Comparison of ENCODE assay signal across 13 mouse cellular contexts in the genomic region with DNA sequence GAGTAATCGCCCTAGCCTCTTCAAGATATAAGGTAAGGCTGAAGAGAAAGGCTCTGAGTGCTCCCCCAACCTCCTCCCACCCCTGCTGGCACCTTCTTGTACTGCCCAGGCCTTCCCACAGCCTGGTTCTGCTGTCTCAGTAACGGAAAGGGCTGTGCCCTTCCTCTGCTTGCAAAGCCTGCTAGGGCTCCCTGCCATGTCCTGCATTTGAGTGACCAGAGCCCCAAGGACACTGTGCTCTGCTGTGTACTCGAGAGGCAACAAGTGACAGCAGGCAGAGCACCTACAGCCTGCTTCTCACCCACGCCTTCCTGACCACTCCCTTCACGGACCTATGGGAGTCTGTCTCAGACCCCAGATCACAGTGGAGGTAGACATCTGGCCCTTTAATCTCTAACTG. TPM values are rescaled to one million over a fixed set of nuclear protein-coding genes. Genes with fewer than 3 reads are reported as not detected.
DNase-seq lines count a peak whose midpoint lies in the region; ATAC-seq lines count a peak whose summit lies in the region.
"Had no signal": no experiment of that assay in that cellular context is flagged by ENCODE, and none has a peak within 500 bp of the region (broad histone marks: within the 10 kb centered on the region; RNA-seq: fewer than 3 reads in every experiment).

No protein-coding gene starts in this region.

- no peak overlapping the region for H3K9ac ChIP-seq in hindbrain, embryonic 13.5 days
- H3K9ac ChIP-seq in hindbrain, embryonic 11.5 days (ENCODE audit: low read depth, low read length), result no peak overlapping the region
- no peak overlapping the region; the same call in 1 of the 2 replicates for H3K9ac ChIP-seq in heart, embryonic 16.5 days (ENCODE audit: low read length)
- H3K9ac ChIP-seq: lung, embryonic 15.5 days had no signal

- no peak for ATAC-seq in hindbrain, embryonic 13.5 days (ENCODE audit: low FRiP score)
- ATAC-seq in hindbrain, embryonic 11.5 days (ENCODE audit: low FRiP score), result no peak
- no peak for ATAC-seq in heart, embryonic 16.5 days (replicated peaks; ENCODE audit: extremely low read depth, insufficient read depth, low FRiP score)
- no peak for ATAC-seq in activated CD4-positive, CD25-positive, alpha-beta regulatory T cell, adult 4 months

- H3K27ac ChIP-seq in hindbrain, embryonic 13.5 days, result peak overlapping the region; percentile 30; the same call in 1 of the 2 replicates
- no peak overlapping the region for H3K27ac ChIP-seq in hindbrain, embryonic 11.5 days (ENCODE audit: low read depth, low read length)
- peak overlapping the region; percentile 60 for H3K27ac ChIP-seq in heart, embryonic 16.5 days (ENCODE audit: low read length)
- H3K27ac ChIP-seq: lung, embryonic 15.5 days had no signal

- DNase-seq in hindbrain, embryonic 11.5 days (ENCODE audit: low spot score), result no peak
- peak; percentile 20 for DNase-seq in 3T3-L1 (ENCODE audit: low read depth, low spot score)
- DNase-seq in adrenal gland, postnatal 36 days, result peak; percentile 78 to 80
- DNase-seq in thymus, postnatal 14 days, result no peak
- DNase-seq in ovary, postnatal 36 days (ENCODE audit: low spot score), result no peak

- H3K4me1 ChIP-seq in hindbrain, embryonic 13.5 days (replicated peaks), result peaks cover 54% of the 10 kb centered on the region
- H3K4me1 ChIP-seq in hindbrain, embryonic 11.5 days (replicated peaks; ENCODE audit: control insufficient read depth, insufficient read depth, low read length), result peaks cover 19% of the 10 kb centered on the region
- peaks cover 36% of the 10 kb centered on the region for H3K4me1 ChIP-seq in heart, embryonic 16.5 days (ENCODE audit: control insufficient read depth, insufficient read depth, low read length)

- WGBS in hindbrain, embryonic 13.5 days, result 60% methylated on average over 5 of the region's 5 CpGs
- WGBS in hindbrain, embryonic 11.5 days, result 54% methylated on average over 5 of the region's 5 CpGs
- WGBS in heart, embryonic 16.5 days, result 54% methylated on average over 5 of the region's 5 CpGs

- no peak overlapping the region for H3K4me3 ChIP-seq in hindbrain, embryonic 13.5 days
- H3K4me3 ChIP-seq in hindbrain, embryonic 11.5 days (ENCODE audit: low read depth, low read length), result no peak overlapping the region
- no peak overlapping the region for H3K4me3 ChIP-seq in heart, embryonic 16.5 days (ENCODE audit: low read length)
- H3K4me3 ChIP-seq: lung, embryonic 15.5 days had no signal

- H3K27me3 ChIP-seq in hindbrain, embryonic 13.5 days, result peaks cover 8% of the 10 kb centered on the region
- no peaks in the 10 kb centered on the region; the same call in 1 of the 2 replicates for H3K27me3 ChIP-seq in hindbrain, embryonic 11.5 days (ENCODE audit: control insufficient read depth, insufficient read depth, low read length)
- H3K27me3 ChIP-seq in heart, embryonic 16.5 days (ENCODE audit: control insufficient read depth, insufficient read depth, low read length), result no peaks in the 10 kb centered on the region
- H3K27me3 ChIP-seq: lung, embryonic 15.5 days had no signal

- H3K36me3 ChIP-seq in hindbrain, embryonic 13.5 days, result no peaks in the 10 kb centered on the region
- H3K36me3 ChIP-seq in hindbrain, embryonic 11.5 days (ENCODE audit: control insufficient read depth, insufficient read depth, low read length), result no peaks in the 10 kb centered on the region
- no peaks in the 10 kb centered on the region for H3K36me3 ChIP-seq in heart, embryonic 16.5 days (ENCODE audit: control insufficient read depth, insufficient read depth)
- H3K36me3 ChIP-seq: lung, embryonic 15.5 days had no signal

- H3K9me3 ChIP-seq in hindbrain, embryonic 13.5 days, result no peaks in the 10 kb centered on the region
- H3K9me3 ChIP-seq in hindbrain, embryonic 11.5 days (ENCODE audit: control insufficient read depth, low read length), result no peaks in the 10 kb centered on the region
- H3K9me3 ChIP-seq in heart, embryonic 16.5 days (replicated peaks; ENCODE audit: control insufficient read depth, low read length), result no peaks in the 10 kb centered on the region
- H3K9me3 ChIP-seq: lung, embryonic 15.5 days had no signal

- H3K4me2 ChIP-seq in hindbrain, embryonic 13.5 days, result no peak overlapping the region
- H3K4me2 ChIP-seq in hindbrain, embryonic 11.5 days (replicated peaks; ENCODE audit: low read depth, low read length), result no peak overlapping the region
- H3K4me2 ChIP-seq in heart, embryonic 16.5 days (ENCODE audit: low read depth, low read length), result no peak overlapping the region
- H3K4me2 ChIP-seq: lung, embryonic 15.5 days had no signal

RNA-seq across cellular contexts. Expression of a gene that starts 2.4 kb away (rescaled TPM):
- polyA plus RNA-seq in hindbrain, embryonic 13.5 days (2015; fragmentation: Nextera tagmentation; extraction: Ambion mirVana), result 41.5 and 42.3 TPM in 2 replicates
- polyA plus RNA-seq in hindbrain, embryonic 11.5 days (2014; fragmentation: Nextera tagmentation; extraction: Ambion mirVana), result 1.9 and 2.6 TPM in 2 replicates
- 100 to 1,000 TPM; 134 to 155 TPM for total RNA-seq in adrenal gland, postnatal 36 days (2021)
- 18.7 and 20.7 TPM in 2 replicates for polyA plus RNA-seq in heart, embryonic 16.5 days (2015; fragmentation: Nextera tagmentation; extraction: Ambion mirVana)
- under 1 TPM; 0.08 to 0.12 TPM for polyA plus RNA-seq in activated CD4-positive, CD25-positive, alpha-beta regulatory T cell, adult 4 months (2017; shearing (Covaris generic))

RNA-seq across cellular contexts. Expression of a gene that starts 28.9 kb away (rescaled TPM):
- 2.2 and 2.5 TPM in 2 replicates for polyA plus RNA-seq in hindbrain, embryonic 13.5 days (2015; fragmentation: Nextera tagmentation; extraction: Ambion mirVana)
- polyA plus RNA-seq in hindbrain, embryonic 11.5 days (2014; fragmentation: Nextera tagmentation; extraction: Ambion mirVana), result 0.17 and 0.46 TPM in 2 replicates
- total RNA-seq in adrenal gland, postnatal 36 days (2021), result under 1 TPM in 1 of 2 experiments, not detected in 1; 0.23 TPM
- polyA plus RNA-seq in heart, embryonic 16.5 days (2015; fragmentation: Nextera tagmentation; extraction: Ambion mirVana), result not detected in 2 replicates
- polyA plus RNA-seq in activated CD4-positive, CD25-positive, alpha-beta regulatory T cell, adult 4 months (2017; shearing (Covaris generic)), result under 1 TPM in 1 of 2 experiments, not detected in 1; 0.08 TPM
- polyA plus RNA-seq: stomach, embryonic 14.5 days had no signal

RNA-seq across cellular contexts. Expression of a gene that starts 38.8 kb away (rescaled TPM):
- 104 and 112 TPM in 2 replicates for polyA plus RNA-seq in hindbrain, embryonic 13.5 days (2015; fragmentation: Nextera tagmentation; extraction: Ambion mirVana)
- 123 and 136 TPM in 2 replicates for polyA plus RNA-seq in hindbrain, embryonic 11.5 days (2014; fragmentation: Nextera tagmentation; extraction: Ambion mirVana)
- total RNA-seq in adrenal gland, postnatal 36 days (2021), result 10 to 100 TPM; 24.9 to 39.2 TPM
- polyA plus RNA-seq in heart, embryonic 16.5 days (2015; fragmentation: Nextera tagmentation; extraction: Ambion mirVana), result 25.3 and 30.6 TPM in 2 replicates
- 1 to 10 TPM; 3.4 to 3.8 TPM for polyA plus RNA-seq in activated CD4-positive, CD25-positive, alpha-beta regulatory T cell, adult 4 months (2017; shearing (Covaris generic))

RNA-seq across cellular contexts. Expression of a gene that starts 40.8 kb away (rescaled TPM):
- 1.6 and 1.7 TPM in 2 replicates for polyA plus RNA-seq in hindbrain, embryonic 13.5 days (2015; fragmentation: Nextera tagmentation; extraction: Ambion mirVana)
- 0.73 TPM in 2 replicates for polyA plus RNA-seq in hindbrain, embryonic 11.5 days (2014; fragmentation: Nextera tagmentation; extraction: Ambion mirVana)
- under 1 TPM; 0.46 to 0.56 TPM for total RNA-seq in adrenal gland, postnatal 36 days (2021)
- polyA plus RNA-seq in heart, embryonic 16.5 days (2015; fragmentation: Nextera tagmentation; extraction: Ambion mirVana), result 0.04 and 0.05 TPM in 2 replicates
- under 1 TPM in 1 of 2 experiments, not detected in 1; 0.15 TPM for polyA plus RNA-seq in activated CD4-positive, CD25-positive, alpha-beta regulatory T cell, adult 4 months (2017; shearing (Covaris generic))

RNA-seq across cellular contexts. Expression of a gene that starts 42.0 kb away (rescaled TPM):
- 0.06 TPM in 1 of 2 replicates, not detected in the other for polyA plus RNA-seq in hindbrain, embryonic 13.5 days (2015; fragmentation: Nextera tagmentation; extraction: Ambion mirVana)
- polyA plus RNA-seq in hindbrain, embryonic 11.5 days (2014; fragmentation: Nextera tagmentation; extraction: Ambion mirVana), result 0.06 TPM in 1 of 2 replicates, not detected in the other
- 1 to 10 TPM in 1 of 2 experiments, under 1 TPM in 1; 0.53 to 1.4 TPM for total RNA-seq in adrenal gland, postnatal 36 days (2021)
- 0.16 and 0.17 TPM in 2 replicates for polyA plus RNA-seq in heart, embryonic 16.5 days (2015; fragmentation: Nextera tagmentation; extraction: Ambion mirVana)
- not detected for polyA plus RNA-seq in activated CD4-positive, CD25-positive, alpha-beta regulatory T cell, adult 4 months (2017; shearing (Covaris generic))
- total RNA-seq: layer of hippocampus, postnatal 10 days had no signal
- polyA plus RNA-seq: embryonic facial prominence, embryonic 11.5 days; lung, embryonic 15.5 days; neural tube, embryonic 14.5 days; stomach, embryonic 14.5 days had no signal

Comparison
In these comparisons a context has a peak if more than half of its experiments do, and no peak if none do; other contexts are left out.
1. DNase-seq: peak in 3T3-L1 (single experiment) and adrenal gland, postnatal 36 days (2 of 2); none in hindbrain, embryonic 11.5 days (single experiment), thymus, postnatal 14 days (single experiment) and ovary, postnatal 36 days (single experiment).